Mouse (Mus musculus) layer of hippocampus, adult 11-12 months (tissue): Measurements from ENCODE around the gene Zfp758.
"Not testable (repeated sequence)": the region's sequence is repeated elsewhere in the genome, so short reads cannot be mapped to it uniquely, and the experiment has no call there.

Experiments
- DNase-seq: peaks from one replicate; pipeline ENCODE4 v3.0.0; 2022; ENCODE audit warnings: low spot score

The Zfp758 gene

GRCm38 (mm10) chr17:22361101-22361781 is at the start of gene Zfp758, which contains the start of gene Zfp944:
TSS of gene Zfp758 (plus strand) at chr17:22361453.
TSS of gene Zfp944 (minus strand) at chr17:22361400.
- DNase-seq: peak; percentile 28

- not testable (repeated sequence) for DNase-seq
Observed at GRCm38 (mm10) chr17:22314219-22314618, 47.0 kb upstream of the Zfp758 start.

DNA sequence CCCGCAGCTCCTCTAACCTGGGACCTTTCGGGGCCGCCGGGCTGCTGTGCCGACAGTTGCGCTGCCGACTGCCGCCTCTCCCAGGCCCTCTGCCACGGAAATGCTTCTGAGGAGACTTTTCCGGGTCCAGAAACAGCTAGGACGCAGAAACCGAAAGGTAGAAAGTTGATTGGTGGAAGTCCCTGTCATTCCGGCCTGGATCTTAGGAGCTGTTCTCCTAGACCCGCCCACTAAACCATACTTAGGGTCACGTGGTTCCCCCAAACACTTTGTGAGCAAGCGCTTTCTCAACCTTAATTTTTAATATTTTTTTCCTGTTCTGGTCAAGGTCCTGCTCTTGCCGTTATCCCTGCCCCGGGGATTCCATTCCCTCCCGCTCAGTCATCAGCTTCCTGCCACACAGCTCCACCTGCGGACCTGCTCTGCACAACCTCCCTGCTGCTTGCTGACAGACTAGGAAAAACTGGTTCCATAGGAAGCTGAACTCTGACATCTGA is 46.5 kb upstream of the Zfp758 start, which contains the start of gene CT030661.1:
Gene CT030661.1 (minus strand): TSS at position 108 of the 497 bp plus-strand sequence.
- peak; percentile 96 for DNase-seq

DNA sequence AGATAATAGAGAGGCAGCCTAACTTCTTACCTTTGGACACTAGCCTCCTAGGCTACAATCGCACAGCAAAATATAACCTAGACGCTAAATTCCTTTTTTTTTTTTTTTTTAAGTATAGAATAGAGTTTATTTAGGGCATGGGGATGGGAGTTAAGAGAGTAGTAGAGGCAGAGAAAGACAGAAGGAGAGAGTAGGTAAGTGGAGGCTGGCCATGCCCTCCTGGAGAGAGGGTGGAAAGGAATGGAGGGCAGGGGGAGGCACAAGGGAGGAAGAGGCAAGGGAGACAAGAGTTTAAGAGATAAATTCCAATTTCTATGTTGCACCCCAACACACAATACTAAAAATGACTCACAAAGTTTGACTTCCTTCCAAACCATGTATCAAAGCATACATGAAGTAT is 46.0 kb upstream of the Zfp758 start:
- not testable (repeated sequence) for DNase-seq

- DNase-seq: peak; percentile 44
Observed at GRCm38 (mm10) chr17:22352794-22353193, 8.5 kb upstream of the Zfp758 start.

- DNase-seq: no peak
Observed at GRCm38 (mm10) chr17:22360572-22360971, 681 bp upstream of the Zfp758 start.

- no peak for DNase-seq
Observed at GRCm38 (mm10) chr17:22363895-22364294, 2.6 kb downstream of the Zfp758 start.

- peak; percentile 4 for DNase-seq
Observed at GRCm38 (mm10) chr17:22410756-22411155, 49.5 kb downstream of the Zfp758 start.

GRCm38 (mm10) chr17:22417510-22417909 is 56.3 kb downstream of the Zfp758 start:
- DNase-seq: peak; percentile 49

DNA sequence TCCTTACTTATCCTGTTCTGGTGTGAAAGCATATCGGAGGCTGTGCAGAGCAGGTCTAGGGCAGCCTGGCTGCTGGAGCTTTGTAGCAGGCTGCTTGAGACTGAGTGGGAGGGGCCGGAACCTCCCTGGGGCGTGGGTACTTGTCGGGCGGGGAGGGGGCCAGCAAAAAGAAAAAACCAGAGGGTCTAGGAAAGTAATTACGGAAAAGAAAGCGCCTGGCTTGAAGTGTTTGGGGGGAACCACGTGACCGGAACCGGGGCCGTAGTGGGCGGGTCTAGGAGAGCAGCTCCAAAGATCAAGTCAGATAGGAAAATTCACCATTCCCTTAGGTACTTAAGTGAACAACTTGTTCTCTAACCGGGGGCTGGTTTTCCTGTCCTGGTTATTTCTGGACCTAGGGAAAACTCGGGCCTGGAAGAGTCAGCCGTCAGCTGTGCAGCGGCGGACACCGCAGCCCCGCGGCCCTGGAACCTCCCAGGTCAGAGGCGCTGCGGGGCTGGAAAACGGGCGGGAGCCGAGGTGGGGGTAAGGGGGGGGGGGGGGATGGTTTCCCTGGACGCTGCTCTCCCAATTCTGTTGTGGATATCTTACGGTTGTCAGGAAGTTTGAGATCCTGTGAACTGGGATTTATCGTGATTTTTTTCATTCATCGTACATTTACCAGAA is 62.8 kb downstream of the Zfp758 start, which contains the start of gene Zfp946:
Gene Zfp946 (plus strand): TSS at position 271 of the 666 bp plus-strand sequence.
- peak; percentile 77 for DNase-seq

DNA sequence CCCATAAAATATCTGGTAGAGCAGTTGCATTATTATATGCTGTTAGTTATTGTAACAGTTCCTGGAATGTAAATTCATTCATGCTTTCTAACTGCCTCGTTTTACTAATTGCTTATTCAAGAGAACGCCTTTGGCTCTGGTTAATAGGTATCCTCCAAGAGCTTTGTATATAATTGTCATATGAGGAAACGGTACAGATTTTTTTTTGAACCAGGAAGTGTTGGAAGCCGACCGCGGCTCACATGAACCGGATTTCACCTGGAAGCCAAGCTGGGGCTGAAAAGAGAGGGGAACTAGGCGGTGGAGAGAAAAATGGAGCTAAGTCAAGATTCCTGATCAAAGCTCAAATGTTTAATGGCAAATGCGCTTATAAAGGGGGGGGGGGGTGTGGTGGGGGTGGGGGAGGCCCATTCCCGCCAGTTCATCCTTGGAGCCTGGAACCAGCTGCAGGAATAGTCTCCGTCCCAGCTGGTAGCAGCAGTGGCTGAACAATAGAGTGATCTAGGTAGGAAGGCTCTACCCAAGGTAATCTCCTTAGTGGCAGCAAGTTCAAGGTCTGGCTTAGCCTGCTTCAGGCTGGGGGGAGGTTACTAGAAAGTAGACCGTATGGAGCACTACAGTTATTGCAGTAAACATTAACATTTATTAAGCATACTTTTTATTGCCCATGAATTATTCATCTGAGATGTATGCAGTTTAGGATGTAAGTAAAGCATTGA is 63.5 kb downstream of the Zfp758 start:
- DNase-seq: peak; percentile 3
